Mouse (Mus musculus) heart, embryonic 15.5 days (tissue): ENCODE results near the gene Hsd17b14. TPM values are rescaled to one million over a fixed set of nuclear protein-coding genes. Genes with fewer than 3 reads are reported as not detected.
"Not testable (repeated sequence)": the region's sequence is repeated elsewhere in the genome, so short reads cannot be mapped to it uniquely, and the experiment has no call there.

ENCODE experiments used
- ATAC-seq: fragments of 200-750 bp; cut with Nextera tagmentation; replicated peaks from 2 replicates; pipeline ENCODE4 v1.8.0; 2017; ENCODE audit warnings: low read depth, moderate TSS enrichment; ENCODE audit not compliant: insufficient number of reproducible peaks, insufficient read depth, low FRiP score
- H3K27ac ChIP-seq: fragments of 300-500 bp; sonication (generic); 2 replicates; pipeline ENCODE4 v1.5.1; 2015; ENCODE audit warnings: mild to moderate bottlenecking, inconsistent platforms
- H3K27me3 ChIP-seq: fragments of 300-500 bp; sonication (generic); 2 replicates; pipeline ENCODE4 v1.6.1; 2015; ENCODE audit warnings: inconsistent platforms
- H3K36me3 ChIP-seq: fragments of 300-500 bp; sonication (generic); 2 replicates; pipeline ENCODE4 v1.6.1; 2015; ENCODE audit warnings: mild to moderate bottlenecking, inconsistent platforms
- H3K4me1 ChIP-seq: fragments of 300-500 bp; sonication (generic); replicated peaks from 2 replicates; pipeline ENCODE4 v1.6.1; 2015; ENCODE audit warnings: inconsistent platforms
- H3K4me2 ChIP-seq: fragments of 300-500 bp; sonication (generic); 2 replicates; pipeline ENCODE4 v1.6.1; 2015; ENCODE audit warnings: inconsistent platforms, mild to moderate bottlenecking, moderate library complexity
- H3K4me3 ChIP-seq: fragments of 300-500 bp; sonication (generic); 2 replicates; pipeline ENCODE4 v1.5.1; 2015; ENCODE audit warnings: mild to moderate bottlenecking, inconsistent platforms
- H3K9ac ChIP-seq: fragments of 300-500 bp; sonication (generic); 2 replicates; pipeline ENCODE4 v1.6.1; 2015; ENCODE audit warnings: mild to moderate bottlenecking, inconsistent platforms
- H3K9me3 ChIP-seq: fragments of 300-500 bp; sonication (generic); replicated peaks from 2 replicates; pipeline ENCODE4 v1.6.1; 2016; ENCODE audit warnings: inconsistent platforms
- WGBS: fragments of 180-500 bp; shearing (Covaris S2); methylation state at CpG from one replicate; pipeline ENCODE4 v1.1.7; 2015; ENCODE audit warnings: mixed read lengths; 5-methylcytosine and 5-hydroxymethylcytosine counted together
- polyA plus RNA-seq: library from polyadenylated mRNA; unstranded; fragments of >200 nt; fragmentation: Nextera tagmentation; extraction: Ambion mirVana; gene quantifications from 2 replicates; pipeline ENCODE4 v1.2.1, GENCODE M21; 2015

The Hsd17b14 gene
- polyA plus RNA-seq, 1 experiment from 2014 or later, result 0.24 TPM

DNA sequence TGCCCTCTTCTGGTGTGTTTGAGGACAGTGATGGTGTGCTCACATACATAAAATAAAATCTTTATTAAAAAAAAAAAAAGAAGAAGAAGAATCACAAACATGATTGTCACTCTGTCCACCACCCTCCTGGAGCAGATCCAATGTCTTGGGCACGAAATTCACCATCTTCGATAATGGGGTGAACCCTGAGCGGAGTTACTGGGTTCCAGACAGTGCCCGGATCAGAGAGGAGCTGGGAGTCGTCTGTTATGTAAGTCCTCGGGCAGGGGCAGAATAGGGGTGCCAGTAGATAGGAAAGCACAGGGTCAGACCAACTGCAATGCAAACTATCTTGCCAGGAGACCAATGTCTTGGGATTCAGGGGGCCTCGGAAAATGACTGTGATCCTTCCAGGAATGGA is 34.1 kb upstream of the Hsd17b14 start:
- no peak overlapping the region for H3K4me3 ChIP-seq
- H3K27ac ChIP-seq, result no peak overlapping the region
- WGBS, result 88% methylated on average over 7 of the region's 7 CpGs
- no peak for ATAC-seq
- H3K36me3 ChIP-seq, result peaks cover 17% of the 10 kb centered on the region
- no peak overlapping the region for H3K9ac ChIP-seq
- no peak overlapping the region for H3K4me2 ChIP-seq
- no peaks in the 10 kb centered on the region for H3K27me3 ChIP-seq
- H3K9me3 ChIP-seq, result no peaks in the 10 kb centered on the region
- H3K4me1 ChIP-seq, result peaks cover 36% of the 10 kb centered on the region

DNA sequence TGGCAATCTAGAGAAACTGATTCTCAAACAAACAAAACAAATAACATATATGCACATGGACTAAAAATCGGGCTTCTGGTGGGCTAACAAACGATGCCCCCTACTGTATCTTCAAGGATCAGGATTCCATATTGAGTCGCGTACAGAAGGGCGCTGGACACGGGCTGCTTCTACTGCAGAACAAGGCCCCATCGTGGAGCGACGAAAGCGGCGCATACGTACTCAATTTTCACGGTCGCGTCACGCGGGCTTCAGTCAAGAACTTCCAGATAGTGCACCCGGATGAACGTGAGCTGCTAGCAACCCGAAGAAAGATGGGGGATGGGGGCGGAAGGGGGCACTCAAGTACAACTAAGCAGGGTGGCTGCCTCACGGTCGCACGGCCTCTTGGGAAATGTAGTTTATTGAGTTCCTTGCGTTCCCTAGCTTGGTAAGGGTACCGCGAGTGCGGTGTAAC is 32.9 kb upstream of the Hsd17b14 start:
- 2% methylated on average over 28 of the region's 28 CpGs for WGBS
- H3K9ac ChIP-seq, result peak overlapping the region; percentile 63
- H3K4me1 ChIP-seq, result peaks cover 33% of the 10 kb centered on the region
- H3K27ac ChIP-seq, result peak overlapping the region; percentile 90
- peaks cover 17% of the 10 kb centered on the region for H3K36me3 ChIP-seq
- no peaks in the 10 kb centered on the region for H3K9me3 ChIP-seq
- no peaks in the 10 kb centered on the region for H3K27me3 ChIP-seq
- peak overlapping the region; percentile 70 for H3K4me3 ChIP-seq
- H3K4me2 ChIP-seq, result peak overlapping the region; percentile 67
- peak; percentile 51 for ATAC-seq

DNA sequence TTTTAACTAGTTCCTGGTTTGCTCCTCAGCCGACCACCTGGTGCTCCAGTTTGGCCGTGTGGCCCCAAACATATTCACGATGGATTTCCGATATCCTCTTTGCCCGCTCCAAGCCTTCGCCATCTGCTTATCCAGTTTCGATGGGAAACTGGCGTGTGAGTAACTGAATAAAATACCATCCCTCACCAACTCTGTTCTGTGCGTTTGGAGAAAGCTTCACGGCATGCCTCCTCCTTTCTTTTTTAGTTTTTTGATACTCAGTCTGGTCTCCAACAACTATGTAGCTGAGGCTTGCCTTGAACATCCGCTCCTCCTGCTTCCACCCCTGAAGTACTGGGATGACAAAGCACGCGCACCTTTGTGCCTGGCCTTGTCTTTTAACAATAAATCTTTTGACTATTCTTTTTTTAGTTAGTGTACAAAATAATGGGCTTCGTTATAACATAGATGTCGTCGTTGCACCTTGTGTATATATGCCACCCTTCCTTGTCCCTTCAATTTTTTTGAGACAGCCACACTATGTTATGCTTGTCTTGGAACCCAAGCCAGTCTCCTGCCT is 32.4 kb upstream of the Hsd17b14 start:
- Histone ChIP-seq H3K27ac (peak overlapping the region; percentile 90; the same call in 1 of the 2 replicates), H3K4me2 (peak overlapping the region; percentile 67), H3K4me3 (peak overlapping the region; percentile 70), H3K4me1 (peaks cover 33% of the 10 kb centered on the region), H3K27me3 (no peaks in the 10 kb centered on the region), H3K36me3 (peaks cover 17% of the 10 kb centered on the region), H3K9ac (peak overlapping the region; percentile 63; the same call in 1 of the 2 replicates), H3K9me3 (no peaks in the 10 kb centered on the region)
- 51% methylated on average over 16 of the region's 16 CpGs for WGBS
- no peak for ATAC-seq

DNA sequence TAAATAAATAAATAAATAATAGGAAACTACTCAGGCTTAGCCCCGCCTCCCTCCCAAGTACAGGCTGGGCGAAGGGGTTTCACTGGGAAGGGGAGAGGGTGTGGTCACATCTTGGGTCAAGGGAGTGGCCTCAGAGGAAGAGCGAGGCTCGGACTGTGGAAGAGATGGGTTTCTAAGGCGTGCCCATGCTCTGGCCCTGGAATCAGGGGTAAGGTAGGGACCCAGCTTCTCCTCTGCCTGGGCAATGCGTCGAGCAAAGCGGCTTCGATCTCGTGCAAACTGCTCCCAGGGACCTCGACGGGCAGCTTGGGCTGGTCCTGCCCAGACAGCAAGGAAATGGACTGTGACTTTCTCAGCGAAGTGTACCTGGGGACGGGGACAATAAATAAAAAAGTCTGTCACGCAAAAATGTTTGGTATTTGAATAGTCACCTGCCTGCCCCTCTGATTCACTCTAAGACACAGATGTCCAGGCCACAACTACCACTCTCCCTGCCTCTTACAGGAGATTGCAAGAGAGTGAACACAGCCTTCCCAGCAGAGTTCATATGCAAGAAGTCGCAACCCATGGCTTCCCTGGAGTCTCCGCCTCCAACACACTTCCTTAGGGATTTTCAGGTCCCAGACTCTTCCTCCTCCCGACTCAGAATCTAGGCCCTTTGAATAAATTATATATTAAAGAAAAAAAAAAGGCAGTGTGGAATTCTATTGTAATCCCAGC is 31.6 kb upstream of the Hsd17b14 start:
- H3K27ac ChIP-seq, result no peak overlapping the region

GRCm38 (mm10) chr7:45523678-45524170 is 31.0 kb upstream of the Hsd17b14 start:
- Histone ChIP-seq H3K27ac (no peak overlapping the region), H3K9me3 (no peaks in the 10 kb centered on the region), H3K4me3 (peak overlapping the region; percentile 70), H3K36me3 (peaks cover 17% of the 10 kb centered on the region), H3K27me3 (no peaks in the 10 kb centered on the region), H3K9ac (peak overlapping the region; percentile 21), H3K4me1 (peaks cover 33% of the 10 kb centered on the region), H3K4me2 (peak overlapping the region; percentile 67)
- 74% methylated on average over 13 of the region's 13 CpGs for WGBS
- no peak for ATAC-seq

More for the DNA sequence above, 31.6 kb upstream of the Hsd17b14 start:
- peaks cover 33% of the 10 kb centered on the region for H3K4me1 ChIP-seq
- H3K27me3 ChIP-seq, result no peaks in the 10 kb centered on the region
- H3K4me3 ChIP-seq, result peak overlapping the region; percentile 70
- H3K36me3 ChIP-seq, result peaks cover 17% of the 10 kb centered on the region
- peak overlapping the region; percentile 21 for H3K9ac ChIP-seq
- 73% methylated on average over 18 of the region's 18 CpGs for WGBS
- no peaks in the 10 kb centered on the region for H3K9me3 ChIP-seq
- H3K4me2 ChIP-seq, result peak overlapping the region; percentile 67
- ATAC-seq, result no peak

GRCm38 (mm10) chr7:45524841-45525621 is 29.7 kb upstream of the Hsd17b14 start:
- ATAC-seq, result no peak
- 12% methylated on average over 12 of the region's 12 CpGs for WGBS
- Histone ChIP-seq H3K4me2 (peak overlapping the region; percentile 84), H3K9me3 (no peaks in the 10 kb centered on the region), H3K4me3 (peak overlapping the region; percentile 95), H3K4me1 (peaks cover 43% of the 10 kb centered on the region), H3K36me3 (peaks cover 17% of the 10 kb centered on the region), H3K27me3 (no peaks in the 10 kb centered on the region), H3K27ac (peak overlapping the region; percentile 98), H3K9ac (peak overlapping the region; percentile 91)

DNA sequence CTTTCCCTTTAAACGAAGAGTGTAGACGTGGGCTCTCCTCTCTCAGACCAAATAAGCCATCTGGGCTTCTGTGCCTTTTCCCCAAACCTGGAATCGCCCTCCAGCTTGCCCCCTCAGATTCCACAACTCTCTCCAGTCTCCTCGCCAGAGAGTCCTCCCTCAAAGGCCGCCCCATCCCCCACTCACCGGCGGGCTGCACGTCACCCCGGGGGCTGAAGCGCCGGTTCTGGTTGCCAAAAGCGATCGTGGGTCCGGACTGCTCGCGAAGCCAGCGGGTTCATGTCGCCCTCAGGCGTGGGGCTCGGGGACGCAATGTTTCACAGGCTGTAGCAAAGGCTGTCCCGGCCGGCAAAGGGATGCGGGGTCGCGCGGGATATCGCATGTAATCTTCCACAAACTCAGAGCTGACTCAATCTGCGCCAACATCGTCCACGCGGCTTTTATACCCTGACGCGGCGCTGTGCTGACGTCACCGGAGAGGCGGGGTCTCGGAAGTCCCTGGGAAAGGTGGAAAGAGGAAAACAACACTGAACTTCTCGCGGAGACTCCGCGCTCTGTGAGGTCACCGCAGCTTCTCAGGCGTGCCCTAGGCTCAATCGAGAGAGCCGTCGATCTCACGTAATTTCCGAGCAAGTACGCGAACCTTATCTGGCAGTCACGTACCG is 28.8 kb upstream of the Hsd17b14 start, which contains the start of the genes Ppp1r15a and Plekha4:
Gene Ppp1r15a, minus strand, starts transcription at position 460 of the 665 bp plus-strand sequence.
Gene Plekha4, plus strand, starts transcription at position 522 of the 665 bp plus-strand sequence.
- peak within 1 kb of the TSS; percentile 91 for H3K9ac ChIP-seq
- peak within 1 kb of the TSS; percentile 98 for H3K27ac ChIP-seq
- WGBS, result under 1% methylated on average over 54 of the region's 54 CpGs
- H3K9me3 ChIP-seq, result no peaks in the 10 kb centered on the region
- H3K4me3 ChIP-seq, result peak within 1 kb of the TSS; percentile 95
- peak within 1 kb of the TSS; percentile 84 for H3K4me2 ChIP-seq
- peaks cover 17% of the 10 kb centered on the region for H3K36me3 ChIP-seq
- peaks cover 50% of the 10 kb centered on the region for H3K4me1 ChIP-seq
- H3K27me3 ChIP-seq, result no peaks in the 10 kb centered on the region
- peak; percentile 86 for ATAC-seq

DNA sequence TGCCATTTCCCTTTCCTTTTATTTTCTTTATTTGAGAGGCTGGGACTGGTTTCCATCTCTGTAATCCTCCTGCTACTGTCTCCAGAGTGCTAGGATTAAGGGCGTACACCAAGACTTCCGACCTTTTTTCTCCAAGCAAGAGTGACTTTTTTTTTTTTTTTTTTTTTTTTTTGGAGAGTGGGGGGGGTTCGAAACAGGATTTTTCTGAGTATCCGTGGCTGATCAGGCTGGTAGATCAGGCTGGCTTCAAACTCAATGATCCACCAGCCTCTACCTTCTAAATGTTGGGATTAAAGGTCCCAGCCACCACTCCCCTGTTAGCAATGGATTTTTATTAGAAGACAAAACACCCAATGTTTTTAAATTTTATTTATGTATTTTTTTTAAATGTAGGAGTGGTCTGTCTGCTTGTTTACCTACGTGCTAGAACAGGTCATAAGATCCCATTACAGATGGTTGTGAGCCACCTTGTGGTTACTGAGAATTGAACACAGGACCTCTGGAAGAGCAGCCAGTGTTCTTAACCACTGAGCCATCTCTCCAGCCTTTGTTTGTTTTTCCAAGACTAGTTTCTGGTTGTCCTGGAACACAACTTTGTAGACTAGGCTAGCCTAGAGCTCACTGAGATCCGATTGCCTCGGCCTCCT is 28.1 kb upstream of the Hsd17b14 start:
- ATAC-seq, result no peak
- H3K9me3 ChIP-seq, result no peaks in the 10 kb centered on the region
- no peaks in the 10 kb centered on the region for H3K27me3 ChIP-seq
- H3K4me2 ChIP-seq, result peak overlapping the region; percentile 84
- peak overlapping the region; percentile 95 for H3K4me3 ChIP-seq
- H3K36me3 ChIP-seq, result peaks cover 17% of the 10 kb centered on the region
- 21% methylated on average over 7 of the region's 7 CpGs for WGBS
- peak overlapping the region; percentile 91 for H3K9ac ChIP-seq
- H3K27ac ChIP-seq, result peak overlapping the region; percentile 98
- peaks cover 50% of the 10 kb centered on the region for H3K4me1 ChIP-seq

DNA sequence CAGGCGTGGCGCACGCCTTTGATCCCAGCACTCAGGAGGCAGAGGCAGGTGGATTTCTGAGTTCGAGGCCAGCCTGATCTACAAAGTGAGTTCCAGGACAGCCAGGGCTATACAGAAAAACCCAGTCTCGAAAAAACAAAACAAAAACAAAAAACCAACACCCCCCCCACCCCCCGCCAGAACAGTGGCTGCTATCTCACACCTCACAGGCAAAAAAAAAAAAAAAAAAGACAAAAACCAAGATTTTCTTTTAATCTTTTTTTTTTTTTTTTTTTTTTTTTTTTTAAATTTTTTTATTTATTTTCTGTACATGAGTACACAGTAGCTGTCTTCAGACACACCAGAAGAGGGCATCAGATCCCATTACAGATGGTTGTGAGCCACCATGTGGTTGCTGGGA is 27.5 kb upstream of the Hsd17b14 start:
- not testable (repeated sequence) for H3K27me3 ChIP-seq, H3K9me3 ChIP-seq, ATAC-seq, H3K9ac ChIP-seq, H3K4me3 ChIP-seq
- Histone ChIP-seq H3K36me3 (peaks cover 17% of the 10 kb centered on the region), H3K27ac (peak overlapping the region; percentile 98; the same call in 1 of the 2 replicates), H3K4me2 (0 out of 2 replicates have a peak overlapping the region, but pooled peaks have one; percentile 84), H3K4me1 (peaks cover 48% of the 10 kb centered on the region)
- WGBS, result 80% methylated on average over 6 of the region's 6 CpGs

GRCm38 (mm10) chr7:45529461-45529860 is 25.2 kb upstream of the Hsd17b14 start:
- no peak overlapping the region for H3K9ac ChIP-seq
- no peak for ATAC-seq
- H3K36me3 ChIP-seq, result no peaks in the 10 kb centered on the region
- WGBS, result 7% methylated on average over 6 of the region's 6 CpGs
- no peaks in the 10 kb centered on the region for H3K27me3 ChIP-seq
- H3K9me3 ChIP-seq, result no peaks in the 10 kb centered on the region
- H3K27ac ChIP-seq, result peak overlapping the region; percentile 61
- peaks cover 28% of the 10 kb centered on the region for H3K4me1 ChIP-seq
- H3K4me2 ChIP-seq, result peak overlapping the region; percentile 23
- H3K4me3 ChIP-seq, result no peak overlapping the region
